Mouse (Mus musculus): ENCODE data around the gene U2af2. TPM values are rescaled to one million over a fixed set of nuclear protein-coding genes. Genes with fewer than 3 reads are reported as not detected.

The U2af2 gene
- polyA plus RNA-seq, 1 experiment from 2014 or later: 203 TPM

DNA sequence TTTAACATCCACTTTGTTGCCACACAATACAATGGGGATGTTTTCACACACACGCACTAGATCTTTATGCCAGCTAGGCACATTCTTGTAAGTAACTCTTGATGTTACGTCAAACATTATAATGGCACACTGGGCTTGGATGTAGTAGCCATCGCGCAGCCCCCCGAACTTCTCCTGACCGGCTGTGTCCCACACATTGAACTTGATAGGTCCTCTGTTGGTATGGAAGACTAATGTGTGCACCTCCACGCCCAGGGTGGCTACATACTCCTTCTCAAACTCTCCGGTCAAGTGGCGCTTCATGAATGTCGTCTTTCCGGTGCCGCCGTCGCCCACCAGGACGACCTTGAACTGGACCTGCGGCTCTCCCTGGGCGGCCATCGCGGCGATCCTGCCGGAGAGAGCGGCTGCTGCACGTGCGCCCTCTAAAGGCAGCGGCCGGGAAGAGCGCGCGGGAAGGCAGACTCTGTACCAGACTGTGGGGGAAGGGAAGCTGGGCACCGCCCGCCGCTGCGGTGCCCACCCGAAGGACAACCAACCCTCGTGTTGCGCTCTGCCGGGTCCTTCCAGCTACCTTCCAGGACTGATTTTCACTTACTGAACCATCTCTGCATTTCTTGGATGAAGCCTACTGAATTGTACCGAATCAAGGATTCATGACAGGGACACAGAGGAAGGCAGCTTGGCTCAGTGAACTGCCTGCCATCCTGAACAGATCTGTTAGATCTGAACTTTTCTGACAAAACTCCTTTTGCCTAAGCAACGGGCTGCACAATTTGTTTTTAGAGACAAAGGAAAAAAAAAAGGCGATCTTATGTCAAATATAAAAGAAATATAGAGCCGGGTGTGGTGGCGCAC lies 63.8 kb downstream of the U2af2 start, which contains the start of gene Rasl2-9:
Rasl2-9 (minus strand) TSS at position 402 of the 858 bp plus-strand sequence.
- Histone ChIP-seq H3K4me1 (ENCODE audit: control insufficient read depth, insufficient read depth, low read length) (no peaks in the 10 kb centered on the region), H3K9ac (ENCODE audit: low read length) (0 out of 2 replicates have a peak within 1 kb of the TSS, but pooled peaks have one; percentile 30), H3K4me3 (ENCODE audit: low read depth, low read length) (peak within 1 kb of the TSS; percentile 7; the same call in 1 of the 2 replicates), H3K9me3 (ENCODE audit: control insufficient read depth, low read length) (no peaks in the 10 kb centered on the region), H3K27me3 (ENCODE audit: control insufficient read depth, insufficient read depth, low read length) (no peaks in the 10 kb centered on the region), H3K4me2 (ENCODE audit: low read depth, severe bottlenecking) (peak within 1 kb of the TSS; percentile 35), H3K27ac (replicated peaks; ENCODE audit: low read depth, low read length) (no peak within 1 kb of the TSS), H3K36me3 (ENCODE audit: control insufficient read depth, insufficient read depth, low read length) (no peaks in the 10 kb centered on the region)
- DNase-seq (ENCODE audit: low spot score) (peak; percentile 83), ATAC-seq (ENCODE audit: insufficient number of reproducible peaks, low FRiP score, low TSS enrichment, low read depth) (peak; percentile 47; the same call in 1 of the 2 replicates)
- WGBS: 17% methylated on average over 42 of the region's 42 CpGs

Small RNAs within 50 kb of the gene (microRNA-seq; reads per million reads assigned to microRNA genes)
- not detected for gene Gm26217

Other genes starting within 250 kb of the U2af2 start
- gene Ube2s, start 249.6 kb upstream of the U2af2 start, polyA plus RNA-seq (2014; fragmentation: Nextera tagmentation; extraction: Ambion mirVana): 527 and 540 TPM in 2 replicates
- gene Shisa7, start 217.4 kb upstream of the U2af2 start, polyA plus RNA-seq (2014; fragmentation: Nextera tagmentation; extraction: Ambion mirVana): 0.20 and 0.44 TPM in 2 replicates
- gene Isoc2b, start 191.9 kb upstream of the U2af2 start, polyA plus RNA-seq (2014; fragmentation: Nextera tagmentation; extraction: Ambion mirVana): 2.8 and 3.5 TPM in 2 replicates
- gene Isoc2a, start 185.0 kb upstream of the U2af2 start, polyA plus RNA-seq (2014; fragmentation: Nextera tagmentation; extraction: Ambion mirVana): 0.63 and 0.84 TPM in 2 replicates
- not detected in 2 replicates for gene Gm36210, start 155.6 kb upstream of the U2af2 start, polyA plus RNA-seq (2014; fragmentation: Nextera tagmentation; extraction: Ambion mirVana)
- gene Zfp628, start 146.9 kb upstream of the U2af2 start, polyA plus RNA-seq (2014; fragmentation: Nextera tagmentation; extraction: Ambion mirVana): 3.8 and 4.2 TPM in 2 replicates
- 1.9 and 2.9 TPM in 2 replicates for gene Nat14, start 140.1 kb upstream of the U2af2 start, polyA plus RNA-seq (2014; fragmentation: Nextera tagmentation; extraction: Ambion mirVana)
- gene Ssc5d, start 136.4 kb upstream of the U2af2 start, polyA plus RNA-seq (2014; fragmentation: Nextera tagmentation; extraction: Ambion mirVana): 1.7 and 1.9 TPM in 2 replicates
- 0.08 and 0.18 TPM in 2 replicates for gene Sbk2, start 97.7 kb upstream of the U2af2 start, polyA plus RNA-seq (2014; fragmentation: Nextera tagmentation; extraction: Ambion mirVana)
- gene Sbk3, start 91.0 kb upstream of the U2af2 start, polyA plus RNA-seq (2014; fragmentation: Nextera tagmentation; extraction: Ambion mirVana): 0.04 TPM in 1 of 2 replicates, not detected in the other
- gene Zfp579, start 66.0 kb upstream of the U2af2 start, polyA plus RNA-seq (2014; fragmentation: Nextera tagmentation; extraction: Ambion mirVana): 33.3 and 39.2 TPM in 2 replicates
- gene Zfp524, start 47.7 kb upstream of the U2af2 start, polyA plus RNA-seq (2014; fragmentation: Nextera tagmentation; extraction: Ambion mirVana): 9.3 and 9.6 TPM in 2 replicates
- 51.1 and 52.6 TPM in 2 replicates for gene Fiz1, start 47.4 kb upstream of the U2af2 start, polyA plus RNA-seq (2014; fragmentation: Nextera tagmentation; extraction: Ambion mirVana)
- 0.45 and 1.4 TPM in 2 replicates for gene Gm44973, start 46.6 kb upstream of the U2af2 start, polyA plus RNA-seq (2014; fragmentation: Nextera tagmentation; extraction: Ambion mirVana)
- gene Zfp865, start 41.8 kb upstream of the U2af2 start, polyA plus RNA-seq (2014; fragmentation: Nextera tagmentation; extraction: Ambion mirVana): 7.5 and 8.2 TPM in 2 replicates
- 12.5 and 14.4 TPM in 2 replicates for gene Ccdc106, start 41.6 kb upstream of the U2af2 start, polyA plus RNA-seq (2014; fragmentation: Nextera tagmentation; extraction: Ambion mirVana)
- gene 4632433K11Rik, start 28.0 kb upstream of the U2af2 start, polyA plus RNA-seq (2014; fragmentation: Nextera tagmentation; extraction: Ambion mirVana): not detected in 2 replicates
- gene Zfp784, start 23.7 kb upstream of the U2af2 start, polyA plus RNA-seq (2014; fragmentation: Nextera tagmentation; extraction: Ambion mirVana): 2.7 and 4.1 TPM in 2 replicates
- gene Zfp580, start 10.6 kb upstream of the U2af2 start, polyA plus RNA-seq (2014; fragmentation: Nextera tagmentation; extraction: Ambion mirVana): 31.8 and 32.9 TPM in 2 replicates
- gene Epn1, start 18.1 kb downstream of the U2af2 start, polyA plus RNA-seq (2014; fragmentation: Nextera tagmentation; extraction: Ambion mirVana): 60.1 and 62.2 TPM in 2 replicates
- gene Rfpl4, start 54.8 kb downstream of the U2af2 start, polyA plus RNA-seq (2014; fragmentation: Nextera tagmentation; extraction: Ambion mirVana): not detected in 2 replicates
- gene Rasl2-9, start 63.8 kb downstream of the U2af2 start, polyA plus RNA-seq (2014; fragmentation: Nextera tagmentation; extraction: Ambion mirVana): 0.29 TPM in 1 of 2 replicates, not detected in the other
- gene Vmn1r55, start 87.5 kb downstream of the U2af2 start, polyA plus RNA-seq (2014; fragmentation: Nextera tagmentation; extraction: Ambion mirVana): 0.01 TPM in 1 of 2 replicates, not detected in the other
- gene Vmn1r56, start 134.6 kb downstream of the U2af2 start, polyA plus RNA-seq (2014; fragmentation: Nextera tagmentation; extraction: Ambion mirVana): not detected in 2 replicates
- not detected in 2 replicates for gene Vmn1r57, start 156.3 kb downstream of the U2af2 start, polyA plus RNA-seq (2014; fragmentation: Nextera tagmentation; extraction: Ambion mirVana)

Measured in limb, embryonic 11.5 days (tissue).